Mouse (Mus musculus) testis, adult 2 months (tissue): Measurements from ENCODE around the gene Serpinb8.

Experiments used
- CTCF ChIP-seq: fragments of 200-500 bp; IDR thresholded peaks from 2 replicates; pipeline ENCODE4 v1.5.1; 2012; ENCODE audit warnings: low read depth, mild to moderate bottlenecking, inconsistent platforms, low read length, moderate library complexity; ENCODE audit not compliant: control insufficient read depth, insufficient read depth, insufficient replicate concordance
- POLR2A ChIP-seq: fragments of 200-500 bp; IDR thresholded peaks from 2 replicates; pipeline ENCODE4 v1.6.1; 2012; ENCODE audit warnings: low read depth, mild to moderate bottlenecking, inconsistent platforms, low read length, moderate library complexity; ENCODE audit not compliant: control insufficient read depth

DNA sequence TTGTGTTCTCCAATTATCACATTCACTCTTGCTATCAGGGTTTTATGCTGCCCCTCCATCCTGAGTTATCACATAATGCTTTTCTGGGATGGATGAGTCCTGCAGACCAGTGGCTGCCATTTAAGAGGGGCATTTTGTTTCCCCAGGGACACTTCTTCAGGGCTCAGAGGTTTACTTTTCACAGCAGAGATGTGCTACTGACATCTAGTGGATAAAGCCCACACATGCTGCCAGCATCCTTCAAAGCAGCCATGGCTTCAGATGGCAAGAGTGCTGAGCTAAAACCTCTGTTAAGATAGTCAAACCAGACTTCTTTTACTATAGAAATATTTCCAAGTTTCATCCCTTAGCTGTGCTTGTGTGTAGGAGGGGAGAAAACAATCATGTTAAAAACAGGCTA, 8.7 kb downstream of the Serpinb8 start:
- TF ChIP-seq CTCF (no peak), POLR2A (no peak)
